Mouse (Mus musculus): ENCODE data around the gene Acvr1c. TPM values are rescaled to one million over a fixed set of nuclear protein-coding genes. Genes with fewer than 3 reads are reported as not detected.

Gene Acvr1c
- polyA plus RNA-seq, 1 experiment, result 3.9 TPM

DNA sequence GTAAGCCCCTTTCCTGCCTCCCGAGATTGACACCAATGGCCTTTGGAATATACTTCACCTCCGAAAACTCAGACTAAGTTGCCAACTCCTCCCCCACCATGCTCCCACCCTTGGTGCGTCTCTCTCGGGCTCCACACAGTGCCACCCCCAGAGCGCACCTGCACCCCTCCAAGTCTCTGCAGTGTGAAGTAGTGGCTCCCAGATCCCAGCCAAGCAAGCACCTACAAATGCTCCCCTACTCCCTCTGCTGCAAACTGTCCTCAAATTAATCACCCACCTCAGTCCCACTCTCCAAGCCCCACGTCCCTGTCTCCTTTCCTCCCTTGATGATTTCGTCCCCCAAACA, 654 bp downstream of the Acvr1c start:
- Histone ChIP-seq H3K27ac (ENCODE audit: insufficient read depth, low read length) (peak overlapping the region; percentile 74; the same call in 1 of the 2 replicates), H3K4me3 (ENCODE audit: insufficient read depth, low read length) (peak overlapping the region; percentile 77), H3K4me1 (ENCODE audit: control insufficient read depth, insufficient read depth, low read length) (no peaks in the 10 kb centered on the region)
- TF ChIP-seq POLR2A (IDR thresholded peaks at IDR 0.05; ENCODE audit: extremely low read depth, insufficient read depth, low read length), result no peak
- no peak for TF ChIP-seq CTCF (IDR thresholded peaks at IDR 0.05; ENCODE audit: extremely low read depth, insufficient read depth, low read length)

DNA sequence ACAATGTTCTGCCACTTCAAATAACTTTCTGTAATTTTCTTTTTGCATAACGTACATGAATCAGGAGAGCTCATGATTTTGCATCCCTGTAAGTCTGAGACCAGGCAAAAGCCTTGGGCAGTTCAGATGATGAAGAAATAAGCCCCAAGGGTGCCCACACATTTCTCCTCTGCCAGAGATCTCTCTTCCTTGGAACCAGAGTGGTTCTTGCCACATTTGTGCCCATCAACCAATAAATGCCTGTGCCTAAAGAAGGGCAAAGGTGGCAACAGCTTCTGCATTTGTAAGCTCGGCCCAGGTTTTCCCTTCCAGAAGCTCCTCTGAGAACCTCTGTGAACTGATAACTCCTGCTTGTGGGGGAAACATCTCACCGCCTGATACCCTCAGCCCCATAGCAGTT, 3.3 kb downstream of the Acvr1c start:
- Histone ChIP-seq H3K4me3 (ENCODE audit: insufficient read depth, low read length) (no peak overlapping the region), H3K27ac (ENCODE audit: insufficient read depth, low read length) (no peak overlapping the region), H3K4me1 (ENCODE audit: control insufficient read depth, insufficient read depth, low read length) (no peaks in the 10 kb centered on the region)
- TF ChIP-seq POLR2A (IDR thresholded peaks at IDR 0.05; ENCODE audit: extremely low read depth, insufficient read depth, low read length) (no peak), CTCF (IDR thresholded peaks at IDR 0.05; ENCODE audit: extremely low read depth, insufficient read depth, low read length) (no peak)

DNA sequence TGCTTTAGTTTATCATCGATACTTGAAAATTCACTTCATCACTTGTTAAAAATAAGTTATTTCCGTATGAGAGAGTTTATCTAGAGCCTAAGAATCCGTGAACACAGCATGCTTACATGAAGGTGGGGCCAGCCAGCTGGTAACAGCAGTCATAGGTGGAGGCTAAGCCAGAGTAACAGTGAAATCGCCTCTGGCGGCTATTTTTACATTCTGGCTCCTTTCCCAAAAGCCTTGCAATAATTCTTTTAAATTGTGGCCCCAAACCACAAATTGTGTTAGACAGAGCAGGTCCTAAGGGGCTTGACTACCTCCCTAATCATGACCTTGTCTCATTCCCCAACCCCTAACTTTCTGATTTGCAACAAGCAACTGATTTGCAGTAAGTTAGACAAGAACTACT, 4.8 kb downstream of the Acvr1c start:
- Histone ChIP-seq H3K4me1 (ENCODE audit: control insufficient read depth, insufficient read depth, low read length) (no peaks in the 10 kb centered on the region), H3K4me3 (ENCODE audit: insufficient read depth, low read length) (no peak overlapping the region), H3K27ac (ENCODE audit: insufficient read depth, low read length) (no peak overlapping the region)
- TF ChIP-seq POLR2A (IDR thresholded peaks at IDR 0.05; ENCODE audit: extremely low read depth, insufficient read depth, low read length) (no peak), CTCF (IDR thresholded peaks at IDR 0.05; ENCODE audit: extremely low read depth, insufficient read depth, low read length) (no peak)

DNA sequence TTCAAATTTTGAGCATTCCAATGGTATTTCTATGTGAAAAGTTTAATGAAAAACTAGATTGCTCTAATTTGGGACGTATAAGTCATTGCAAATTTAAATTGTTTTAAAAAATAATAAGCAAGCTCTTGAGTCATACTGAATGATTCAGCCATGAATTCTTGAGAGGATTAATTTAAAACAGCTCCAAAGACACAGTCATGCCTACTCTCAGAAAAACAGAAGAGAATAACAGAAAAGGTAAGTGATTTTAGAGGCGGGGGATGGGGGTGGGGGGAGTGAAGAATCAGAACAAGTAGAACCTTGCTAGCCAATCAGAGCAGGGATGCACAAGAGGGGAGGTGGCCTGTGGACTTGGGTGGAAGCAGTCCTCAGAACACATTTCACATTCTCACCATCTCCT, 7.0 kb downstream of the Acvr1c start:
- H3K4me1 ChIP-seq (ENCODE audit: control insufficient read depth, insufficient read depth, low read length), result no peaks in the 10 kb centered on the region
- H3K27ac ChIP-seq (ENCODE audit: insufficient read depth, low read length), result no peak overlapping the region
- no peak overlapping the region for H3K4me3 ChIP-seq (ENCODE audit: insufficient read depth, low read length)
- TF ChIP-seq POLR2A (IDR thresholded peaks at IDR 0.05; ENCODE audit: extremely low read depth, insufficient read depth, low read length) (no peak), CTCF (IDR thresholded peaks at IDR 0.05; ENCODE audit: extremely low read depth, insufficient read depth, low read length) (no peak)

- no peaks in the 10 kb centered on the region for H3K4me1 ChIP-seq (ENCODE audit: control insufficient read depth, insufficient read depth, low read length)
- TF ChIP-seq CTCF (IDR thresholded peaks at IDR 0.05; ENCODE audit: extremely low read depth, insufficient read depth, low read length), result no peak
- no peak for TF ChIP-seq POLR2A (IDR thresholded peaks at IDR 0.05; ENCODE audit: extremely low read depth, insufficient read depth, low read length)
- no peak overlapping the region for H3K4me3 ChIP-seq (ENCODE audit: insufficient read depth, low read length)
- H3K27ac ChIP-seq (ENCODE audit: insufficient read depth, low read length), result no peak overlapping the region
Measured at GRCm38 (mm10) chr2:58336730-58337129, 21.0 kb downstream of the Acvr1c start.

GRCm38 (mm10) chr2:58329589-58329988, 28.1 kb downstream of the Acvr1c start:
- no peak for TF ChIP-seq CTCF (IDR thresholded peaks at IDR 0.05; ENCODE audit: extremely low read depth, insufficient read depth, low read length)
- no peak for TF ChIP-seq POLR2A (IDR thresholded peaks at IDR 0.05; ENCODE audit: extremely low read depth, insufficient read depth, low read length)
- H3K27ac ChIP-seq (ENCODE audit: insufficient read depth, low read length), result no peak overlapping the region
- H3K4me3 ChIP-seq (ENCODE audit: insufficient read depth, low read length), result no peak overlapping the region
- no peaks in the 10 kb centered on the region for H3K4me1 ChIP-seq (ENCODE audit: control insufficient read depth, insufficient read depth, low read length)

- TF ChIP-seq CTCF (IDR thresholded peaks at IDR 0.05; ENCODE audit: extremely low read depth, insufficient read depth, low read length), result peak; percentile 33
- TF ChIP-seq POLR2A (IDR thresholded peaks at IDR 0.05; ENCODE audit: extremely low read depth, insufficient read depth, low read length), result no peak
- no peak overlapping the region for H3K27ac ChIP-seq (ENCODE audit: insufficient read depth, low read length)
- 0 out of 2 replicates have a peak, but pooled peaks cover 2% of the 10 kb centered on the region for H3K4me1 ChIP-seq (ENCODE audit: control insufficient read depth, insufficient read depth, low read length)
- no peak overlapping the region for H3K4me3 ChIP-seq (ENCODE audit: insufficient read depth, low read length)
Measured at GRCm38 (mm10) chr2:58324118-58324901, 33.4 kb downstream of the Acvr1c start.

- Histone ChIP-seq H3K27ac (ENCODE audit: insufficient read depth, low read length) (no peak overlapping the region), H3K4me1 (ENCODE audit: control insufficient read depth, insufficient read depth, low read length) (0 out of 2 replicates have a peak, but pooled peaks cover 2% of the 10 kb centered on the region), H3K4me3 (ENCODE audit: insufficient read depth, low read length) (no peak overlapping the region)
- TF ChIP-seq CTCF (IDR thresholded peaks at IDR 0.05; ENCODE audit: extremely low read depth, insufficient read depth, low read length) (no peak), POLR2A (IDR thresholded peaks at IDR 0.05; ENCODE audit: extremely low read depth, insufficient read depth, low read length) (no peak)
Measured at GRCm38 (mm10) chr2:58323274-58323673, 34.4 kb downstream of the Acvr1c start.

DNA sequence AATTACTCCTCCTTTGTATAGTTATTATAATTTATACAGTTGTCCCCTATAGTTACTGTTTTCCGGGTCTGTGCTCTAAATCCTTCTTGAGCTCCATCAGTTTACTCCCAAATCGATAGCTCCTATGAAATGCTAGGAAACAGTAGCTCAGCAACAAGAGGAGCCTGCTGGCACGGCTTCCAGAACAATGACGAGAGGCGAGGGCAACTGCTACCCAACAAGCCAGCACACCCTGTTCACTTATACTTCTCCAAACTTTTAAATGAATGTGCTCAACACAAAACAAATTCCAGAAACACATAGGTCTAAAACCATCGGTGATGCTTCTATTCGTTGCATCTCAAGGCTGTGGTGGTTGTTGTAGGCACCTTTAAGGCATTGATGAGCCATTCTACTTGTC, 41.5 kb downstream of the Acvr1c start:
- Histone ChIP-seq H3K4me3 (ENCODE audit: insufficient read depth, low read length) (no peak overlapping the region), H3K27ac (ENCODE audit: insufficient read depth, low read length) (no peak overlapping the region), H3K4me1 (ENCODE audit: control insufficient read depth, insufficient read depth, low read length) (no peaks in the 10 kb centered on the region)
- TF ChIP-seq CTCF (IDR thresholded peaks at IDR 0.05; ENCODE audit: extremely low read depth, insufficient read depth, low read length) (no peak), POLR2A (IDR thresholded peaks at IDR 0.05; ENCODE audit: extremely low read depth, insufficient read depth, low read length) (no peak)

DNA sequence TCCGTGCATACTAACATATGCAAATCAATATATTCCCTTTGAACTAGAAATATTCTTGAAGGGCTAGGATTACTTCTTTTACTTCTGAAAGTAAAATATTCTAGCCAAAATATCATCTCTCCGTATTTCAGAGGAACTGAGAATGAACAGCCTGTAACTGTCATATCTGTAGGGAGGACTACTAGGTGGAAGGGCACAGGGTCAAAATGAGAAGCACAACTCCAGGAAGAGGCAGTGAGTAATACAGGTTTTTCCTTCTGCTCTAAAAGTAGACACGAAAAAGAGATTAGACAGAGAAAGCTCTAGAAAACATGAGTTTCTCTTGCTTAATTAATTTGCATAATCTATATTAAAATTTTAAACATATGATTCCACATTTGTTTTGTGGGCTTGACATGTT, 48.0 kb downstream of the Acvr1c start:
- Histone ChIP-seq H3K27ac (ENCODE audit: insufficient read depth, low read length) (no peak overlapping the region), H3K4me3 (ENCODE audit: insufficient read depth, low read length) (no peak overlapping the region), H3K4me1 (ENCODE audit: control insufficient read depth, insufficient read depth, low read length) (peaks cover 1% of the 10 kb centered on the region; the same call in 1 of the 2 replicates)
- no peak for TF ChIP-seq CTCF (IDR thresholded peaks at IDR 0.05; ENCODE audit: extremely low read depth, insufficient read depth, low read length)
- no peak for TF ChIP-seq POLR2A (IDR thresholded peaks at IDR 0.05; ENCODE audit: extremely low read depth, insufficient read depth, low read length)
